Mouse (Mus musculus) lung, embryonic 16.5 days (tissue): ENCODE measurements at regions not wholly inside any gene's neighbourhood (a gene's known extent, or its start where the extent isn't known, plus 50 kb on each side); places are given as distances from the start of the nearest gene placed in this dataset.

Source experiments
- ATAC-seq: fragments of 200-750 bp; cut with Nextera tagmentation; 2 replicates; pipeline ENCODE4 v1.8.0; 2017; ENCODE audit warnings: low read depth, mild to moderate bottlenecking, moderate library complexity
- H3K27ac ChIP-seq: fragments of 300-500 bp; sonication (generic); 2 replicates; pipeline ENCODE4 v1.5.1; 2014; ENCODE audit warnings: mild to moderate bottlenecking, control low read depth, low read length
- H3K27me3 ChIP-seq: fragments of 300-500 bp; sonication (generic); 2 replicates; pipeline ENCODE4 v1.6.1; 2014; ENCODE audit warnings: low read depth, low read length, mixed read lengths; ENCODE audit not compliant: control insufficient read depth, insufficient read depth
- H3K36me3 ChIP-seq: fragments of 300-500 bp; sonication (generic); 2 replicates; pipeline ENCODE4 v1.6.1; 2014; ENCODE audit warnings: low read length; ENCODE audit not compliant: control insufficient read depth, insufficient read depth
- H3K4me1 ChIP-seq: fragments of 300-500 bp; sonication (generic); replicated peaks from 2 replicates; pipeline ENCODE4 v1.6.1; 2014; ENCODE audit warnings: low read length, mixed read lengths; ENCODE audit not compliant: control insufficient read depth, insufficient read depth
- H3K4me2 ChIP-seq: fragments of 300-500 bp; sonication (generic); 2 replicates; pipeline ENCODE4 v1.6.1; 2014; ENCODE audit warnings: low read depth, low read length, control low read depth
- H3K4me3 ChIP-seq: fragments of 300-500 bp; sonication (generic); 2 replicates; pipeline ENCODE4 v1.5.1; 2014; ENCODE audit warnings: mild to moderate bottlenecking, low read length, control low read depth
- H3K9ac ChIP-seq: fragments of 300-500 bp; sonication (generic); 2 replicates; pipeline ENCODE4 v1.6.1; 2014; ENCODE audit warnings: low read length, control low read depth
- H3K9me3 ChIP-seq: fragments of 300-500 bp; sonication (generic); 2 replicates; pipeline ENCODE4 v1.6.1; 2016; ENCODE audit warnings: low read length; ENCODE audit not compliant: control insufficient read depth
- WGBS: fragments of 180-500 bp; shearing (Covaris S2); extraction: QIAGEN DNeasy Blood & Tissue Kit; methylation state at CpG from one replicate; pipeline ENCODE4 v1.1.7; 2014; 5-methylcytosine and 5-hydroxymethylcytosine counted together

DNA sequence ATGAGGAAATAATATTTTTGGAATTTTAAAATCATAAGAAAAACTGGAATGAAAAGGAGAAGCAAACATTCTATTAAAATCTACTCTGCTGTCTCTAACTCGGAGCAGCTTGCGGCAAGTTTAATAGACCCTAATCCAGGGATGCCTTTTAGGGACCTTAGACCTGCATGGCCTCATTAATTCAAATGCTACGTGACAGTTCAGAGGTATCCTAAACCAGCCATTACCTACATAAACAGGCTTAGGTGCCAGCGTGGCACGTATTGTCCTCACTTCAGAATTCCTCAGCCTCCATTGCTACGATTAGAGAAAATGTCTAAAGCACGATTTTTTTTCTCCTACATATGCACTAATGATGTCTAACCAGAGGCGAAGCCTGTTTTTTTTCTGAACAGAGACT is 1141.9 kb upstream of the Nr2f1 start:
- no peaks in the 10 kb centered on the region for H3K27me3 ChIP-seq
- H3K27ac ChIP-seq: no peak overlapping the region
- H3K9ac ChIP-seq: no peak overlapping the region
- no peak overlapping the region for H3K4me3 ChIP-seq
- no peaks in the 10 kb centered on the region for H3K4me1 ChIP-seq
- WGBS: 84% methylated on average over 8 of the region's 8 CpGs
- H3K9me3 ChIP-seq: no peaks in the 10 kb centered on the region
- no peak overlapping the region for H3K4me2 ChIP-seq
- no peaks in the 10 kb centered on the region for H3K36me3 ChIP-seq
- ATAC-seq: no peak

DNA sequence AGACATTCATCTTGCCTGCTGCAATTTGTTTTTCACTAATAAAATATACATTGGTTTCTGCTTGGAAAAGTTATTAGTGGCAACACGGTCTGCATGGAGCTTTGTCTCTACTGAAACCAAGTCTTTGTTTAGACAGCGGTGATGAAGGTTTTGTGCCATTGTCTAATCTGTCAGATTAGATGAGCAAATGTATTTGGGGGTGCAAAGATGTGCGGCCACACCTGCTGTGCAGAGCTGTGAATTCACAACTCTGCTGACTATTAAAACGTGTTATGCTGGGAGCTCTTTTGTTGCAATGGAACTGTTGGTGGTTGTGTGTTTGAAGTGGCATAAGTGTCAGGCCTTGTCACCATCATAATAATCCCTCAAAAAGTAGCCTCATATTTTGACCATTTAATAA is 1140.9 kb upstream of the Nr2f1 start:
- no peak for ATAC-seq
- no peaks in the 10 kb centered on the region for H3K9me3 ChIP-seq
- WGBS: 69% methylated on average over 4 of the region's 4 CpGs

DNA sequence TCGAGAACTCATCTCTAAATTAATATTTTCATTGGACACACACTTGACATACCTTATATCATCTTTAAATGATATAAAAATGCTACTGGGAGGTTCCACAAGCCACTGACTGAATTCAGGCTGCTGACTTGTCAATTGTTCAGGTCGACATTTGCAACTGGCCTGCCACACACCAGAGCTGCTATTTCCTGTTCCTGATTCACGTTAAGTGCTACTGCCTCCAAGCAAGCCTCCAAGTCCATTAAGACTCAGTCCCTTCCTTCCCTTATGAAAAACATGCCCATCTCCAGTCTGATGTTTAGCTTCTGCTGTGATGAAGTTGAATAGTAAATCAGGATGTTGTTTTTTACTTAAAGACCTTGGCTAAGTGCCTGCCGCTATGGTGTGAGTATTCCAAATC is 1140.2 kb upstream of the Nr2f1 start:
- WGBS: 35% methylated on average over 4 of the region's 4 CpGs
- H3K4me2 ChIP-seq: no peak overlapping the region
- no peak overlapping the region for H3K9ac ChIP-seq
- no peak overlapping the region for H3K27ac ChIP-seq
- no peak for ATAC-seq
- H3K36me3 ChIP-seq: no peaks in the 10 kb centered on the region
- H3K4me3 ChIP-seq: no peak overlapping the region
- no peaks in the 10 kb centered on the region for H3K4me1 ChIP-seq
- H3K27me3 ChIP-seq: no peaks in the 10 kb centered on the region
- H3K9me3 ChIP-seq: no peaks in the 10 kb centered on the region

More for the DNA sequence above, 1140.9 kb upstream of the Nr2f1 start:
- no peaks in the 10 kb centered on the region for H3K36me3 ChIP-seq
- H3K4me2 ChIP-seq: no peak overlapping the region
- no peak overlapping the region for H3K4me3 ChIP-seq
- H3K9ac ChIP-seq: no peak overlapping the region
- no peaks in the 10 kb centered on the region for H3K27me3 ChIP-seq
- no peaks in the 10 kb centered on the region for H3K4me1 ChIP-seq
- H3K27ac ChIP-seq: no peak overlapping the region

DNA sequence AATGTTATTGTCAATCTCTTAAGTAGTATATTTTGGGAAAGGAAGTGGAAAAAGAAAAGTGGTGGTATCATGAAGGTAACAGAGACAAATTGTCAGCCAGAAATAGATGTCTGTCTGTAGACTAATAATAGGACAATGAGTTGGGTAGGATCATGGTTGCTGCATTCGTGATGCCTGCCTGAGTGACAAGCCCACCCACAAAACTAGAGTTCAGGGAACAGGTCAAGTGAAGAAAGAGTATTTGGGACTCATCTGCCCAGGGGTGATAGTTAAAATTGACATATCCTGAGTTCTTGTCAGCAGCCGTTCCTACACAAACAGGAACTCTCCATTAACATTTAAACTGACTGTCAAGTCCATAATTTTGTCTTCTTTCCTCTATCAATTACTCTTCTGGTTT is 1120.6 kb upstream of the Nr2f1 start:
- Histone ChIP-seq H3K9ac (no peak overlapping the region), H3K27me3 (no peaks in the 10 kb centered on the region), H3K9me3 (no peaks in the 10 kb centered on the region), H3K4me2 (no peak overlapping the region), H3K36me3 (no peaks in the 10 kb centered on the region), H3K4me1 (no peaks in the 10 kb centered on the region), H3K27ac (no peak overlapping the region), H3K4me3 (no peak overlapping the region)
- 45% methylated on average over 2 of the region's 2 CpGs for WGBS
- ATAC-seq: no peak

DNA sequence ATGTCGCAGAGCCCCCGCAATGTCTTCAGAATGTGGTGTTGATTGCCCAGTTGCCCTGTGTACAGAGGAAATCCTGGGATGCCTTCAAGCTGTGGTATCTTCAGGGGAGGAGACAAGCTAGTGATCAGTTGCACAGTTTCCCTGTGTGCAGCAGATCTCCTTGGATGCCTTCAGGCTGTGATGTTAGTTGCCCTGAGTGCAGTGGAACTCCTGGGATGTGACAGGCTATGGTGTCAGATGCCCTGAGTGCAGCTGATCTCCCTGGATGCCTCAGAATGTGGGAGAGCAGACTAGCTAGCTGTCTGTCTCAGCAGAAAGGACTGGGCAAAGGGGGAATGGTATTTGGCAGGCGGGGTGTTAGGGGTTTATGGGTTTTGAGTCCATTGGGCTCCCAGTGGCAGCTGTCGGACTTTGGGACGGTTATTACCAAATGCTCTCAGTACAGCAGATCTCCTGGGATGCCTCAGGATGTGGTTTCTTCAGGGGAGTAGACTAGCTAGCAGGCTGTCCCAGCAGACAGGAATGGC is 1110.1 kb upstream of the Nr2f1 start:
- 92% methylated on average over 5 of the region's 5 CpGs for WGBS
- H3K4me2 ChIP-seq: no peak overlapping the region
- no peaks in the 10 kb centered on the region for H3K4me1 ChIP-seq
- H3K27me3 ChIP-seq: no peaks in the 10 kb centered on the region
- no peak for ATAC-seq
- H3K27ac ChIP-seq: no peak overlapping the region
- no peak overlapping the region for H3K4me3 ChIP-seq
- no peaks in the 10 kb centered on the region for H3K9me3 ChIP-seq
- no peaks in the 10 kb centered on the region for H3K36me3 ChIP-seq
- no peak overlapping the region for H3K9ac ChIP-seq

DNA sequence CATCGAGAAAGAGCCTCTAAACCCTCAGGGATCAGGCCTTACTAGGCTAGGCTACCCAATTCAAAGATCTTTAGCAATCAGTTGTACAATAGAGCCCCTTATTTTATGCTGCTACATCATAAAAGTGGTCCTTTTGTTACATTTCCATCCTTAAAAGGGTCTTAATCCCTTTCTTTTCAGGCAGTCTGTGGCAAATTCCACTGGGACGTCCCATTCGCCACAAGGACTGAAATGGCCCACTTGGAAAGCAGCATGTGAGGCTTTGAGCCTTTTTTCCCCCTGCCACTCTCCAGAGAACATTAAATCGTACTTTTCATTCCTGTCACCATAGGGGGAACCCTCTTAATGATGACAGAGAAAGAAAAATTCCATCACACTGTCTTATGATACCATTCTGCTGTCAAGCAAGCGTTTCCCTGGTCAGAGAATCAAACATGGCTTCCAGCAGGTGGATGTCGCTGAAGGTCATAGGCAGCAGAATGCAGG is 1097.7 kb upstream of the Nr2f1 start:
- H3K4me2 ChIP-seq: no peak overlapping the region
- no peak overlapping the region for H3K9ac ChIP-seq
- no peaks in the 10 kb centered on the region for H3K4me1 ChIP-seq
- no peak overlapping the region for H3K4me3 ChIP-seq
- WGBS: 76% methylated on average over 6 of the region's 6 CpGs
- no peaks in the 10 kb centered on the region for H3K36me3 ChIP-seq
- ATAC-seq: no peak
- no peaks in the 10 kb centered on the region for H3K27me3 ChIP-seq
- no peak overlapping the region for H3K27ac ChIP-seq
- no peaks in the 10 kb centered on the region for H3K9me3 ChIP-seq

DNA sequence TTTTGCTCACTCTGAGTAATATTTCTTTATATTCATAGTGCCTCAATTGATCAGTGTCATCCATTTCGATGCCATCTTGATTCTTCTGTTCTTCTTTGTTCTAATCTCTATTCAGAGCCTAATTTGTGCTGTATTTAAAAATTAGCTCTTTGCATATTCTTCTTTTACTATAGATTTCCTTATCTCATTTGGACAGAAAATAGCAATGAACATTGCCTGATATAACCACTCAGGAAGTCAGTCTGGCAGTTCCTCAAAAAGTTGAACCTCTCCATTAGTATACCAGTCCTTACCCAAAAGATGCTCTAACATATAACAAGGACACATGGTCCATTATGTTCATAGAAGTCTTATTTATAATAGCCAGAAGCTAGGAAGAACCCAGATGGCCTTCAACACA is 1088.5 kb upstream of the Nr2f1 start:
- no peak for ATAC-seq
- WGBS: 93% methylated on average over 1 of the region's 1 CpGs

DNA sequence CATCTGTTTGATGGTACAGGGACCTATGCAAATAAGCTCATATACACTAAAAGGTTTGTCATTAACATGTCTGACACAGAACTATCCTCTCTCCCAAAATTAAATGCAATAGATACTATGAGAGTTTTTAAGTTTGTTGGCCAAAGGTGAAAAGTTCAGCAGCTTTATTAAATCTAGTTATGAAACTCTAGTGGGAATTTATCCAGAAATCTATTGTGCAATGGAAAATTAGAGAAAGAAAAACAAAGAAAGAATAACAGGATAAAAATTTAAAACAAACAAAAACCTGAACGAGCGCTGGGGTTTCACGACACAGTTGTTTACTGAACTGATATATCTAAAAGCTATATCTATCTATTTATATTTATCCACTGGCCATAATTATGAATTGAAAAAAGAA is 1086.6 kb upstream of the Nr2f1 start:
- no peaks in the 10 kb centered on the region for H3K36me3 ChIP-seq
- H3K9me3 ChIP-seq: no peaks in the 10 kb centered on the region
- H3K4me3 ChIP-seq: no peak overlapping the region
- H3K27ac ChIP-seq: no peak overlapping the region
- 43% methylated on average over 3 of the region's 3 CpGs for WGBS
- ATAC-seq: no peak
- no peak overlapping the region for H3K4me2 ChIP-seq
- no peaks in the 10 kb centered on the region for H3K27me3 ChIP-seq
- H3K4me1 ChIP-seq: no peaks in the 10 kb centered on the region
- no peak overlapping the region for H3K9ac ChIP-seq

More for the DNA sequence above, 1088.5 kb upstream of the Nr2f1 start:
- Histone ChIP-seq H3K9ac (no peak overlapping the region), H3K4me3 (no peak overlapping the region), H3K4me2 (no peak overlapping the region), H3K27ac (no peak overlapping the region), H3K9me3 (no peaks in the 10 kb centered on the region), H3K36me3 (no peaks in the 10 kb centered on the region), H3K4me1 (no peaks in the 10 kb centered on the region), H3K27me3 (no peaks in the 10 kb centered on the region)

DNA sequence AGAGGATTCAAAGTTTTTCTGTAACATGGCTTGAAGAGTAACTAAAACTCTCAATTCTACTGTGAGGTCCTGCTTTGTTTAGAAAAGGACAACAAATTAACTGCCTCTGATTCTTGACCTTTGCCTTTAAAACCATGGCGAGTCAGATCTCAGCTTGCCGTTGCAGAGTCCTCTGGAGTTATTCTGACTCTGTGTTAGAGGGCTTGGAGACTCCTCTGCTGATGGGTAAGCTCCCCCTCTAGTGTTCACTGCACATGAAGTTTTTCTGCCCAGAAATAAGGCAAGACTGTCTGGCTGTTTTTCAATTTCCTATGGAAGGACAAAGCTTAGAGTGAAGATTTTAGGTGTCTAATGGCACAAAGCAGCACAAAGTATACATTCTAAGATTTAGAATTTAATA is 1085.9 kb upstream of the Nr2f1 start:
- no peaks in the 10 kb centered on the region for H3K36me3 ChIP-seq
- no peaks in the 10 kb centered on the region for H3K4me1 ChIP-seq
- H3K9ac ChIP-seq: no peak overlapping the region
- H3K4me2 ChIP-seq: no peak overlapping the region
- 2% methylated on average over 2 of the region's 2 CpGs for WGBS
- ATAC-seq: peak; percentile 76; the same call in 1 of the 2 replicates
- no peaks in the 10 kb centered on the region for H3K27me3 ChIP-seq
- no peak overlapping the region for H3K27ac ChIP-seq
- H3K4me3 ChIP-seq: no peak overlapping the region
- no peaks in the 10 kb centered on the region for H3K9me3 ChIP-seq

DNA sequence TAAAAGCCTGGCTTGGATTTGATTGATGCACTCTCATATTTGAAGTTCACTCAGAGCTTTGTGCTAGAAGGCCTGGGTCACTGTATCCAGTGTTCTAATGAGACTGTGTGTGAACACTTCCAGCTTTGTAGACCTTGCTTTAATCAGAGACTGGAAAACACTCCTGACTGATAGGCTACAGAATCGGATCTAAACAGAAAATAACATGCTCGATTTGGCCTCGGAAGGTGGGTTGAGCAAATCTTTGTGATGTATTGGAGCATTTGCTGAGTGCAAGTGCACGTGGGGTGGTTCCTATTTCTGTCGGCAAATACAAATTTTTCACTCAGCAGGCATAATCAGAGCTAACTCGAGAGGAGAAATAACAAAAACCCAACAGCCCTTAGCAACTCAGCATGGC is 1078.2 kb upstream of the Nr2f1 start:
- H3K36me3 ChIP-seq: no peaks in the 10 kb centered on the region
- H3K4me3 ChIP-seq: no peak overlapping the region
- 28% methylated on average over 6 of the region's 6 CpGs for WGBS
- H3K9ac ChIP-seq: no peak overlapping the region
- H3K9me3 ChIP-seq: no peaks in the 10 kb centered on the region
- no peaks in the 10 kb centered on the region for H3K27me3 ChIP-seq
- no peak overlapping the region for H3K27ac ChIP-seq
- no peak for ATAC-seq
- no peaks in the 10 kb centered on the region for H3K4me1 ChIP-seq
- H3K4me2 ChIP-seq: no peak overlapping the region
